In the genomic region with DNA sequence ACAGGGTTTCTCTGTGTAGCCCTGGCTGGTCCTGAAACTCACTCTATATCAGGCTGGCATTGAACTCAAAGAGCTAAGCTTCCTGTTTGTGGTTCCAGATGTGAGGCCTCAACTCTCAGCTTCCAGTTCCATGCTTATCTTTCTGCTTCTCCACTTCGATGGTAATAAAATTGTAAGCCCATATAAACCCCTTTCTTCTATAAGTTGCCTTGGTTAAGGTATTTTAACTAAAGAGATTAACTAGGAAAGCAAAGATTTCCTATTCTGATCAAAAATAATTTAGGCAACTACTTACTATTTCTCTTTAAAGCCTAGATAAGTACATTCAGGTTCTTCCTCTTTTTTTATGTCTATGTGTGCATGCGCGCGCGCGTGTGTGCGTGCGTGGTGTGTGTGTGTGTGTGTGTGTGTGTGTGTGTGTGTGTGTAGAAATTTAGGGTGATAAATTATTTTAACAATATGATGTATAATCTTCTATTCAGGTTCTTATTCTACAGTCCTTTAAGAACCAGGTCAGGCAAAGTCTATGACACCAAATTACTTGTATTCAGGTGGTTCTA, we compare ENCODE assay signal across 18 mouse cellular contexts.
"Had no signal": no experiment of that assay in that cellular context is flagged by ENCODE, and none has a peak within 500 bp of the region (broad histone marks: within the 10 kb centered on the region; RNA-seq: fewer than 3 reads in every experiment).

No protein-coding gene starts in this region.

- H3K4me2 ChIP-seq: liver, embryonic 15.5 days; lung, embryonic 14.5 days; midbrain, embryonic 12.5 days; neural tube, embryonic 12.5 days; stomach, embryonic 15.5 days had no signal

- H3K27ac ChIP-seq: liver, embryonic 15.5 days; macrophage; midbrain, embryonic 10.5 days; midbrain, embryonic 12.5 days; neural tube, embryonic 12.5 days; stomach, embryonic 15.5 days; stomach, postnatal 0 days had no signal

- ATAC-seq: liver, postnatal 0 days; midbrain, embryonic 16.5 days had no signal

- H3K4me1 ChIP-seq: liver, embryonic 15.5 days; midbrain, embryonic 10.5 days; midbrain, embryonic 12.5 days; neural tube, embryonic 12.5 days; stomach, embryonic 15.5 days had no signal

- H3K4me3 ChIP-seq: liver, embryonic 15.5 days; midbrain, embryonic 10.5 days; midbrain, embryonic 12.5 days; myocyte; neural tube, embryonic 12.5 days; stomach, embryonic 15.5 days had no signal

- H3K9ac ChIP-seq: liver, embryonic 15.5 days; liver, postnatal 0 days; lung, embryonic 14.5 days; midbrain, embryonic 12.5 days; neural tube, embryonic 12.5 days; stomach, embryonic 15.5 days had no signal

- H3K9me3 ChIP-seq: liver, embryonic 15.5 days; midbrain, embryonic 10.5 days; midbrain, embryonic 12.5 days; neural tube, embryonic 12.5 days; stomach, embryonic 15.5 days had no signal

- H3K36me3 ChIP-seq: liver, embryonic 15.5 days; midbrain, embryonic 10.5 days; midbrain, embryonic 12.5 days; neural tube, embryonic 12.5 days; stomach, embryonic 15.5 days had no signal

- DNase-seq: liver, postnatal 0 days; lung, embryonic 14.5 days; lung, postnatal 10 days; lung, postnatal 36 days; midbrain, embryonic 14.5 days; right cerebral cortex, postnatal 14 days; thymus, adult 2 months; thymus, postnatal 25 days; thymus, postnatal 4 days had no signal

- H3K27me3 ChIP-seq: liver, embryonic 15.5 days; midbrain, embryonic 12.5 days; neural tube, embryonic 12.5 days; stomach, embryonic 15.5 days had no signal
